Mouse (Mus musculus) liver, embryonic 15.5 days (tissue): Measurements from ENCODE around the gene Siglec1. TPM values are rescaled to one million over a fixed set of nuclear protein-coding genes. Genes with fewer than 3 reads are reported as not detected.

Experiments used
- ATAC-seq: fragments of 200-750 bp; cut with Nextera tagmentation; 2 replicates; pipeline ENCODE4 v1.8.0; 2017; ENCODE audit warnings: moderate number of reproducible peaks, mild to moderate bottlenecking, moderate library complexity; ENCODE audit not compliant: insufficient read depth
- H3K27ac ChIP-seq: fragments of 300-500 bp; sonication (generic); replicated peaks from 2 replicates; pipeline ENCODE4 v1.5.1; 2015; ENCODE audit warnings: mild to moderate bottlenecking, inconsistent platforms
- H3K27me3 ChIP-seq: fragments of 300-500 bp; sonication (generic); 2 replicates; pipeline ENCODE4 v1.6.1; 2015; ENCODE audit warnings: mild to moderate bottlenecking, inconsistent platforms
- H3K36me3 ChIP-seq: fragments of 300-500 bp; sonication (generic); replicated peaks from 2 replicates; pipeline ENCODE4 v1.6.1; 2015; ENCODE audit warnings: moderate library complexity, mild to moderate bottlenecking, inconsistent platforms
- H3K4me1 ChIP-seq: fragments of 300-500 bp; sonication (generic); replicated peaks from 2 replicates; pipeline ENCODE4 v1.6.1; 2015; ENCODE audit warnings: inconsistent platforms
- H3K4me2 ChIP-seq: fragments of 300-500 bp; sonication (generic); 2 replicates; pipeline ENCODE4 v1.6.1; 2015; ENCODE audit warnings: moderate library complexity, mild to moderate bottlenecking, inconsistent platforms
- H3K4me3 ChIP-seq: fragments of 300-500 bp; sonication (generic); replicated peaks from 2 replicates; pipeline ENCODE4 v1.5.1; 2015; ENCODE audit warnings: mild to moderate bottlenecking, inconsistent platforms
- H3K9ac ChIP-seq: fragments of 300-500 bp; sonication (generic); 2 replicates; pipeline ENCODE4 v1.6.1; 2015; ENCODE audit warnings: moderate library complexity, mild to moderate bottlenecking, inconsistent platforms
- H3K9me3 ChIP-seq: fragments of 300-500 bp; sonication (generic); replicated peaks from 2 replicates; pipeline ENCODE4 v1.6.1; 2016; ENCODE audit warnings: inconsistent platforms
- WGBS: fragments of 180-500 bp; shearing (Covaris S2); methylation state at CpG from one replicate; pipeline ENCODE4 v1.1.7; 2015; ENCODE audit warnings: mixed read lengths; ENCODE audit not compliant: insufficient replicate concordance; 5-methylcytosine and 5-hydroxymethylcytosine counted together
- polyA plus RNA-seq: library from polyadenylated mRNA; unstranded; fragments of >200 nt; fragmentation: Nextera tagmentation; extraction: Ambion mirVana; gene quantifications from 2 replicates; pipeline ENCODE4 v1.2.1, GENCODE M21; 2015

The Siglec1 gene
- polyA plus RNA-seq = 1.5 and 1.7 TPM in 2 replicates

- ATAC-seq = no peak
- Histone ChIP-seq H3K36me3 (no peaks in the 10 kb centered on the region), H3K4me1 (peaks cover 7% of the 10 kb centered on the region; the same call in 1 of the 2 replicates), H3K4me3 (no peak within 1 kb of the TSS), H3K4me2 (no peak within 1 kb of the TSS), H3K9ac (no peak within 1 kb of the TSS), H3K27me3 (peaks cover 29% of the 10 kb centered on the region; the same call in 1 of the 2 replicates), H3K27ac (no peak within 1 kb of the TSS), H3K9me3 (no peaks in the 10 kb centered on the region)
- 47% methylated on average over 11 of the region's 11 CpGs for WGBS
Observed at GRCm38 (mm10) chr2:131086667-131087390, at the start of gene Siglec1. Siglec1 (minus strand) TSS chr2:131086765.

GRCm38 (mm10) chr2:131135521-131136139 is 49.1 kb upstream of the Siglec1 start:
- H3K36me3 ChIP-seq = no peaks in the 10 kb centered on the region
- peak overlapping the region; percentile 72 for H3K4me2 ChIP-seq
- H3K27me3 ChIP-seq = no peaks in the 10 kb centered on the region
- H3K27ac ChIP-seq = peak overlapping the region; percentile 98
- peak; percentile 100 for ATAC-seq
- H3K4me3 ChIP-seq = peak overlapping the region; percentile 14
- H3K4me1 ChIP-seq = peaks cover 78% of the 10 kb centered on the region
- peak overlapping the region; percentile 67 for H3K9ac ChIP-seq
- WGBS = 11% methylated on average over 11 of the region's 11 CpGs
- H3K9me3 ChIP-seq = no peaks in the 10 kb centered on the region

GRCm38 (mm10) chr2:131134826-131135400 is 48.3 kb upstream of the Siglec1 start:
- 73% methylated on average over 8 of the region's 8 CpGs for WGBS
- H3K4me3 ChIP-seq = peak overlapping the region; percentile 14; the same call in 1 of the 2 replicates
- H3K27me3 ChIP-seq = no peaks in the 10 kb centered on the region
- peak overlapping the region; percentile 67 for H3K9ac ChIP-seq
- peak overlapping the region; percentile 98 for H3K27ac ChIP-seq
- ATAC-seq = no peak
- peaks cover 75% of the 10 kb centered on the region for H3K4me1 ChIP-seq
- no peaks in the 10 kb centered on the region for H3K9me3 ChIP-seq
- H3K4me2 ChIP-seq = peak overlapping the region; percentile 72
- no peaks in the 10 kb centered on the region for H3K36me3 ChIP-seq

GRCm38 (mm10) chr2:131134381-131134780 is 47.8 kb upstream of the Siglec1 start:
- Histone ChIP-seq H3K9ac (peak overlapping the region; percentile 67; the same call in 1 of the 2 replicates), H3K4me2 (no peak overlapping the region), H3K4me3 (no peak overlapping the region), H3K27me3 (no peaks in the 10 kb centered on the region), H3K9me3 (no peaks in the 10 kb centered on the region), H3K36me3 (no peaks in the 10 kb centered on the region), H3K4me1 (peaks cover 75% of the 10 kb centered on the region), H3K27ac (peak overlapping the region; percentile 98)
- ATAC-seq = no peak
- 13% methylated on average over 1 of the region's 1 CpGs for WGBS

- ATAC-seq = no peak
- Histone ChIP-seq H3K27ac (peak within 1 kb of the TSS; percentile 98), H3K9ac (0 out of 2 replicates have a peak within 1 kb of the TSS, but pooled peaks have one; percentile 67)
Observed at GRCm38 (mm10) chr2:131132930-131133547, 46.5 kb upstream of the Siglec1 start, which contains the start of gene Gm11037. Gm11037 (plus strand) TSS chr2:131133497.

GRCm38 (mm10) chr2:131132111-131132888 is 45.7 kb upstream of the Siglec1 start:
- no peak overlapping the region for H3K9ac ChIP-seq
- H3K36me3 ChIP-seq = no peaks in the 10 kb centered on the region
- H3K27me3 ChIP-seq = no peaks in the 10 kb centered on the region
- 72% methylated on average over 10 of the region's 10 CpGs for WGBS
- no peak overlapping the region for H3K4me3 ChIP-seq
- ATAC-seq = no peak
- no peaks in the 10 kb centered on the region for H3K9me3 ChIP-seq
- H3K4me1 ChIP-seq = peaks cover 84% of the 10 kb centered on the region
- H3K27ac ChIP-seq = peak overlapping the region; percentile 63
- no peak overlapping the region for H3K4me2 ChIP-seq

More at GRCm38 (mm10) chr2:131132930-131133547, 46.5 kb upstream of the Siglec1 start, which contains the start of gene Gm11037:
- Histone ChIP-seq H3K27me3 (no peaks in the 10 kb centered on the region), H3K4me1 (peaks cover 84% of the 10 kb centered on the region), H3K36me3 (no peaks in the 10 kb centered on the region), H3K4me2 (no peak within 1 kb of the TSS), H3K9me3 (no peaks in the 10 kb centered on the region), H3K4me3 (no peak within 1 kb of the TSS)
- 81% methylated on average over 9 of the region's 9 CpGs for WGBS

- peak overlapping the region; percentile 63 for H3K27ac ChIP-seq
- peaks cover 85% of the 10 kb centered on the region for H3K4me1 ChIP-seq
- no peak overlapping the region for H3K9ac ChIP-seq
- H3K36me3 ChIP-seq = no peaks in the 10 kb centered on the region
- no peak overlapping the region for H3K4me3 ChIP-seq
- WGBS = 76% methylated on average over 2 of the region's 2 CpGs
- H3K27me3 ChIP-seq = 0 out of 2 replicates have a peak, but pooled peaks cover under 1% of the 10 kb centered on the region
- no peak for ATAC-seq
- no peaks in the 10 kb centered on the region for H3K9me3 ChIP-seq
- H3K4me2 ChIP-seq = no peak overlapping the region
Observed at GRCm38 (mm10) chr2:131130849-131131248, 44.3 kb upstream of the Siglec1 start.

- Histone ChIP-seq H3K4me1 (peaks cover 82% of the 10 kb centered on the region), H3K27ac (peak overlapping the region; percentile 86)
- peak; percentile 79 for ATAC-seq
Observed at GRCm38 (mm10) chr2:131129836-131130235, 43.3 kb upstream of the Siglec1 start.

GRCm38 (mm10) chr2:131128636-131129157 is 42.1 kb upstream of the Siglec1 start:
- H3K9ac ChIP-seq = no peak overlapping the region
- peaks cover 76% of the 10 kb centered on the region for H3K4me1 ChIP-seq
- no peak overlapping the region for H3K4me3 ChIP-seq
- H3K36me3 ChIP-seq = no peaks in the 10 kb centered on the region
- peak overlapping the region; percentile 86 for H3K27ac ChIP-seq
- H3K9me3 ChIP-seq = no peaks in the 10 kb centered on the region
- WGBS = 59% methylated on average over 3 of the region's 3 CpGs
- peaks cover 19% of the 10 kb centered on the region for H3K27me3 ChIP-seq
- H3K4me2 ChIP-seq = peak overlapping the region; percentile 82
- no peak for ATAC-seq

More at GRCm38 (mm10) chr2:131129836-131130235, 43.3 kb upstream of the Siglec1 start:
- 37% methylated on average over 5 of the region's 5 CpGs for WGBS
- H3K27me3 ChIP-seq = peaks cover 11% of the 10 kb centered on the region; the same call in 1 of the 2 replicates
- 0 out of 2 replicates have a peak overlapping the region, but pooled peaks have one; percentile 10 for H3K9ac ChIP-seq
- H3K4me2 ChIP-seq = peak overlapping the region; percentile 47
- no peaks in the 10 kb centered on the region for H3K36me3 ChIP-seq
- no peak overlapping the region for H3K4me3 ChIP-seq
- H3K9me3 ChIP-seq = no peaks in the 10 kb centered on the region

- Histone ChIP-seq H3K4me3 (peak overlapping the region; percentile 59), H3K4me1 (peaks cover 75% of the 10 kb centered on the region), H3K4me2 (peak overlapping the region; percentile 82), H3K36me3 (no peaks in the 10 kb centered on the region), H3K27ac (no peak overlapping the region), H3K9ac (peak overlapping the region; percentile 63; the same call in 1 of the 2 replicates), H3K27me3 (peaks cover 24% of the 10 kb centered on the region), H3K9me3 (no peaks in the 10 kb centered on the region)
- no peak for ATAC-seq
- WGBS = 66% methylated on average over 5 of the region's 5 CpGs
Observed at GRCm38 (mm10) chr2:131128211-131128610, 41.6 kb upstream of the Siglec1 start.
